Mouse (Mus musculus) brain, embryonic 14.5 days (tissue): Measurements from ENCODE around the gene Ttc39a.

ENCODE experiments used
- CTCF ChIP-seq: fragments of 200-500 bp; IDR thresholded peaks from 2 replicates; pipeline ENCODE4 v1.5.1; 2012; ENCODE audit warnings: inconsistent platforms, mild to moderate bottlenecking, moderate library complexity, borderline replicate concordance; ENCODE audit not compliant: insufficient read depth, insufficient read length; ENCODE audit errors: extremely low read depth
- POLR2A ChIP-seq: fragments of 200-500 bp; IDR thresholded peaks from 2 replicates; pipeline ENCODE4 v1.6.1; 2012; ENCODE audit warnings: mild to moderate bottlenecking, inconsistent platforms, borderline replicate concordance; ENCODE audit not compliant: poor library complexity, insufficient read depth, insufficient read length, severe bottlenecking; ENCODE audit errors: extremely low read depth

DNA sequence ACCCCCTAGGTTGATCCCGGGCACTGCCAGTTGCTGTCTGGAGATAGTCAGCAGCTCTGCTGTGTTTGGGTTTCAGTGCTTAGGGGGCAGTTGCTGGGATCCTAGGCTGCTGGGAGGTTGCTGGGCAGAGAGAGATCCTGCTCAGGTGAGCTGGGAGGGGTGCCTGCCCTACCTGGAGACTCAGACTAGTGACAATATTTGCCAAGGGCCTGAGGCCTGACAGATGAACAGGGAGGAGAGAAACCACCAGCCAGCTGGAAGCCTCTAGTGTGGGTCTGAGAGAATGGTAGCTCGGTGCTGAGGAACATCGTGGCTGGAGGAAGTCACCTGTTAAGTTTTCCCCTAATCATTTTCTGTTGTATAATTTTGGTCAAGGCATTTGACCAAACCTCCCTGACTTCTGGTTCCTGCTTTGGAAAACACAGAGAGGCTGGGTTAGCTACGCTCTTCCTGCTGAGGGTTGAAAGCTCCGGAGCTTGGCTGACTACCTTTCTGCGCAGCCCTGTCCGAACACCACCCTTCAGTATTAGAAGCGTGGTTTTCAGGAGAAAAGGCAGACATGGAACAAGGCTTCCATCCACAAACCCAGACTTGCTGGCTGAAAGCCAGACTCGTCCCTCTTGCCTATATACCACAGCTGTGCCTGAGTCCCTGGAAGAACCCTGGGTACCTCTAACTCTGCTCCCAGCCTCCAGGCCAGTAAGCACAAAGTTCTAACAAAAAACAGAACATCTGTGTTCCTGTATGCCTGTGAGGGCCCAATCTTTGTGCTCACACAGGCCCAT is 1.5 kb downstream of the Ttc39a start:
- TF ChIP-seq CTCF: no peak
- TF ChIP-seq POLR2A: no peak
